21 mouse cellular contexts compared by ENCODE assay signal in the genomic region with DNA sequence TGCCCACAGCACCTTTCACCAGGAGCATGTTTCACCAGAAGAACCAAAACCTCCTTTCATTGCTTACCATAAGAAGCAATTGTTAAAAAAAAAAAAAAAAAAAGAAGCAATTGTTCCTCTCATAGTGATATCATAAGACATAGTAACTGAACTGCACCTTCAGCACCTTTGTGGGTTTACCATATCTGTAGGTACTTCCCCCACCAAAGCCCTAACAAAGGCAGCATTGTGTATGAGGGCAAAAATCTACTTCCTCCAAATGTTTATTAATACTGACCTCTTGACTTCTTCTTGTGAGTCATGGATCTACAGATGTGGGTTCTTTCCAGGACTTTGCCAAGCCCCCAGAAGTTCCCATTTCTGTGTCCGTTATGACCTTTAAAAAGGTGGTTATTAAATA.
"Had no signal": no experiment of that assay in that cellular context is flagged by ENCODE, and none has a peak within 500 bp of the region (broad histone marks: within the 10 kb centered on the region; RNA-seq: fewer than 3 reads in every experiment).

No protein-coding gene starts in this region.

- ATAC-seq: liver, postnatal 0 days; lung, postnatal 0 days; midbrain, embryonic 15.5 days had no signal

- H3K27ac ChIP-seq: layer of hippocampus, adult 2 months; limb, embryonic 12.5 days; limb, embryonic 15.5 days; liver, embryonic 14.5 days; macrophage; midbrain, embryonic 12.5 days; midbrain, embryonic 15.5 days; neural tube, embryonic 12.5 days; neural tube, embryonic 15.5 days had no signal

- H3K4me1 ChIP-seq: limb, embryonic 12.5 days; limb, embryonic 15.5 days; midbrain, embryonic 12.5 days; midbrain, embryonic 15.5 days; neural tube, embryonic 12.5 days; neural tube, embryonic 15.5 days had no signal

- DNase-seq: kidney, adult 18-20 months; kidney, adult 9 months; kidney, postnatal 14 days; layer of hippocampus, adult 9-11 months; liver, postnatal 0 days; lung, embryonic 14.5 days; right cerebral cortex, adult 18-20 months; right cerebral cortex, postnatal 14 days; right cerebral cortex, postnatal 4 days; thymus, postnatal 25 days had no signal

- H3K27me3 ChIP-seq: limb, embryonic 12.5 days; limb, embryonic 15.5 days; midbrain, embryonic 12.5 days; midbrain, embryonic 15.5 days; neural tube, embryonic 12.5 days; neural tube, embryonic 15.5 days had no signal

- H3K9me3 ChIP-seq: limb, embryonic 12.5 days; limb, embryonic 15.5 days; midbrain, embryonic 12.5 days; midbrain, embryonic 15.5 days; neural tube, embryonic 12.5 days; neural tube, embryonic 15.5 days had no signal

- H3K36me3 ChIP-seq: limb, embryonic 12.5 days; limb, embryonic 15.5 days; midbrain, embryonic 12.5 days; midbrain, embryonic 15.5 days; neural tube, embryonic 12.5 days; neural tube, embryonic 15.5 days had no signal

- H3K4me2 ChIP-seq: limb, embryonic 12.5 days; limb, embryonic 15.5 days; liver, embryonic 11.5 days; lung, embryonic 14.5 days; midbrain, embryonic 12.5 days; midbrain, embryonic 15.5 days; neural tube, embryonic 12.5 days; neural tube, embryonic 15.5 days had no signal

- H3K9ac ChIP-seq: limb, embryonic 12.5 days; limb, embryonic 15.5 days; liver, embryonic 14.5 days; liver, postnatal 0 days; lung, embryonic 14.5 days; midbrain, embryonic 12.5 days; midbrain, embryonic 15.5 days; neural tube, embryonic 12.5 days; neural tube, embryonic 15.5 days had no signal

- H3K4me3 ChIP-seq: layer of hippocampus, adult 2 months; limb, embryonic 12.5 days; limb, embryonic 15.5 days; midbrain, embryonic 12.5 days; midbrain, embryonic 15.5 days; neural tube, embryonic 12.5 days; neural tube, embryonic 15.5 days had no signal
